Mouse (Mus musculus) MEL (cell line): ENCODE data around the gene Rnf220. TPM values are rescaled to one million over a fixed set of nuclear protein-coding genes. Genes with fewer than 3 reads are reported as not detected.

Experiments
- DNase-seq: peaks from one replicate; pipeline ENCODE4 v3.0.0; 2011; ENCODE audit warnings: low read depth, low spot score
- H3K27ac ChIP-seq: 2 replicates; pipeline ENCODE4 v1.5.1; 2012; ENCODE audit warnings: low read depth, mild to moderate bottlenecking, control low read depth, low read length, moderate library complexity; ENCODE audit not compliant: control insufficient read depth
- H3K27me3 ChIP-seq, 2 experiments: fragments of 150-350 bp in 1 of 2; sonication (generic) in 1 of 2; 2 replicates each; pipeline ENCODE4 v1.6.1; 2012; ENCODE audit warnings: low read length in 2 of 2, mild to moderate bottlenecking in 2 of 2, improper control_type of control experiment in 1 of 2, moderate library complexity in 1 of 2; ENCODE audit not compliant: insufficient read depth in 2 of 2, control insufficient read depth in 1 of 2
- H3K36me3 ChIP-seq, 2 experiments: 2 replicates each; pipeline ENCODE4 v1.6.1; 2012 to 2014; ENCODE audit warnings: low read length in 2 of 2, improper control_type of control experiment in 1 of 2, inconsistent platforms in 1 of 2, mild to moderate bottlenecking in 1 of 2; ENCODE audit not compliant: insufficient read depth in 2 of 2, control insufficient read depth in 1 of 2
- H3K4me1 ChIP-seq, 2 experiments: fragments of 150-350 bp in 1 of 2; sonication (generic) in 1 of 2; 2 replicates each; pipeline ENCODE4 v1.6.1; 2012; ENCODE audit warnings: low read length in 2 of 2, improper control_type of control experiment in 1 of 2, mild to moderate bottlenecking in 1 of 2; ENCODE audit not compliant: insufficient read depth in 2 of 2, control insufficient read depth in 1 of 2
- H3K4me3 ChIP-seq, 2 experiments: fragments of 150-350 bp in 1 of 2; sonication (generic) in 1 of 2; 2 replicates each; pipeline ENCODE4 v1.5.1; 2012; ENCODE audit warnings: low read depth in 2 of 2, low read length in 2 of 2, mild to moderate bottlenecking in 2 of 2, moderate library complexity in 2 of 2, control low read depth in 1 of 2, improper control_type of control experiment in 1 of 2; ENCODE audit not compliant: control insufficient read depth in 1 of 2, insufficient read depth in 1 of 2
- H3K79me2 ChIP-seq: 2 replicates; pipeline ENCODE4 v1.6.1; 2012; ENCODE audit warnings: mild to moderate bottlenecking, low read length, moderate library complexity; ENCODE audit not compliant: control insufficient read depth, poor library complexity, insufficient read depth
- H3K9ac ChIP-seq: 2 replicates; pipeline ENCODE4 v1.6.1; 2012; ENCODE audit warnings: low read depth, mild to moderate bottlenecking, control low read depth, low read length, moderate library complexity; ENCODE audit not compliant: control insufficient read depth, poor library complexity, severe bottlenecking
- H3K9me3 ChIP-seq: fragments of 150-350 bp; sonication (generic); replicated peaks from 2 replicates; pipeline ENCODE4 v1.6.1; 2012; ENCODE audit warnings: mild to moderate bottlenecking, low read length, improper control_type of control experiment, moderate library complexity; ENCODE audit not compliant: insufficient read depth
- BHLHE40 ChIP-seq: IDR thresholded peaks from 2 replicates; pipeline ENCODE4 v1.6.1; 2012; ENCODE audit warnings: low read depth, mild to moderate bottlenecking, inconsistent platforms, low read length, improper control_type of control experiment, borderline replicate concordance
- CTCF ChIP-seq, 3 experiments: IDR thresholded peaks in 2 of 3; conservative IDR thresholded peaks in 1 of 3; 2 replicates each; pipeline ENCODE4 v1.5.1; 2011 to 2012; ENCODE audit warnings: low read length in 3 of 3, low read depth in 2 of 3, mild to moderate bottlenecking in 2 of 3, improper control_type of control experiment in 1 of 3, inconsistent platforms in 1 of 3, mixed read lengths in 1 of 3, moderate library complexity in 1 of 3; ENCODE audit not compliant: control insufficient read depth in 1 of 3, insufficient read depth in 1 of 3, poor library complexity in 1 of 3, severe bottlenecking in 1 of 3
- EP300 ChIP-seq, 2 experiments: IDR thresholded peaks; 2 replicates each; pipeline ENCODE4 v1.6.1; 2011; ENCODE audit warnings: improper control_type of control experiment in 2 of 2, low read length in 2 of 2, low read depth in 1 of 2, mild to moderate bottlenecking in 1 of 2
- MAX ChIP-seq: IDR thresholded peaks from 2 replicates; pipeline ENCODE4 v1.6.1; 2011; ENCODE audit warnings: low read length, improper control_type of control experiment
- MYC ChIP-seq: IDR thresholded peaks from 2 replicates; pipeline ENCODE4 v1.6.1; 2011; ENCODE audit warnings: low read depth, mild to moderate bottlenecking, low read length, improper control_type of control experiment, moderate library complexity
- POLR2AphosphoS2 ChIP-seq: IDR thresholded peaks from 2 replicates; pipeline ENCODE4 v1.6.1; 2011; ENCODE audit warnings: low read length, improper control_type of control experiment
- RAD21 ChIP-seq: IDR thresholded peaks from 2 replicates; pipeline ENCODE4 v1.6.1; 2011; ENCODE audit warnings: mild to moderate bottlenecking, low read depth, low read length, improper control_type of control experiment
- SIN3A ChIP-seq: IDR thresholded peaks from 2 replicates; pipeline ENCODE4 v1.6.1; 2012; ENCODE audit warnings: low read length, improper control_type of control experiment, inconsistent platforms
- SMC3 ChIP-seq: IDR thresholded peaks from 2 replicates; pipeline ENCODE4 v1.6.1; 2011; ENCODE audit warnings: low read depth, low read length, improper control_type of control experiment
- TAL1 ChIP-seq: IDR thresholded peaks from 2 replicates; pipeline ENCODE4 v1.6.1; 2012; ENCODE audit warnings: mild to moderate bottlenecking, inconsistent platforms, low read length, moderate library complexity, mixed read lengths
- TBP ChIP-seq: IDR thresholded peaks from 2 replicates; pipeline ENCODE4 v1.8.0; 2011; ENCODE audit warnings: low read depth, low read length, improper control_type of control experiment
- TCF12 ChIP-seq: IDR thresholded peaks from 2 replicates; pipeline ENCODE4 v1.6.1; 2014; ENCODE audit warnings: low read depth, mild to moderate bottlenecking, inconsistent platforms, low read length, improper control_type of control experiment, moderate library complexity
- USF2 ChIP-seq, 2 experiments: IDR thresholded peaks; 2 replicates each; pipeline ENCODE4 v1.6.1; 2011 to 2012; ENCODE audit warnings: improper control_type of control experiment in 2 of 2, low read length in 2 of 2, borderline replicate concordance in 1 of 2, inconsistent platforms in 1 of 2, low read depth in 1 of 2, mild to moderate bottlenecking in 1 of 2; ENCODE audit not compliant: insufficient read depth in 1 of 2
- ZC3H11A ChIP-seq: IDR thresholded peaks from 2 replicates; pipeline ENCODE4 v1.6.1; 2012; ENCODE audit warnings: low read depth, mild to moderate bottlenecking, inconsistent platforms, low read length, improper control_type of control experiment
- polyA plus RNA-seq, 2 experiments: library from polyadenylated mRNA; stranded (reverse) in 1 of 2; unstranded in 1 of 2; fragments of >175 nt in 1 of 2; fragments of >200 nt in 1 of 2; gene quantifications; 2 replicates each; pipeline versions ENCODE4 v1.2.1 to v1.2.4; 2012; ENCODE audit warnings: low replicate concordance in 2 of 2, low read depth in 1 of 2; ENCODE audit not compliant: insufficient read length in 2 of 2, insufficient read depth in 1 of 2, missing spikeins in 1 of 2
- total RNA-seq: library from RNA; depleted of rRNA; stranded (reverse); fragments of 300-350 nt; gene quantifications from 2 replicates; pipeline ENCODE4 v1.2.3, GENCODE M21; 2012

Rnf220 gene
- total and polyA plus RNA-seq, 3 experiments = 121 to 201 TPM; not detected in 1

- TF ChIP-seq EP300 (IDR thresholded peaks at IDR 0.05; ENCODE audit: low read depth in 1 of 2, low read length in 2 of 2) (peak in 1 of 2 experiments; percentile 46; a peak in 1 of 4 replicates), RAD21 (no peak)
- TF ChIP-seq, all 39 proteins: peak for 3
Measured at GRCm38 (mm10) chr4:117525990-117526389, 29.1 kb upstream of the Rnf220 start (continued).

- Histone ChIP-seq H3K36me3 (no peaks in the 10 kb centered on the region), H3K9ac (no peak overlapping the region), H3K4me1 (no peaks in the 10 kb centered on the region; a peak in 1 of 4 replicates), H3K27ac (no peak overlapping the region), H3K9me3 (no peaks in the 10 kb centered on the region), H3K27me3 (peaks cover 2 to 9% of the 10 kb centered on the region in 2 experiments; a peak in 3 of 4 replicates), H3K79me2 (no peaks in the 10 kb centered on the region), H3K4me3 (no peak overlapping the region)
- peak; percentile 70 for TF ChIP-seq SMC3
- TF ChIP-seq CTCF (IDR thresholded peaks at IDR 0.05 in 2 of 3, conservative IDR thresholded peaks at IDR 0.05 in 1 of 3; ENCODE audit: control insufficient read depth in 1 of 3, insufficient read depth in 1 of 3, low read depth in 2 of 3, low read length in 3 of 3, poor library complexity in 1 of 3, severe bottlenecking in 1 of 3) = peak; percentile 13 to 46 (median 33); a peak in 4 of 6 replicates
- no peak for TF ChIP-seq MAX
- peak; percentile 48 for TF ChIP-seq ZC3H11A
- no peak for TF ChIP-seq POLR2AphosphoS2
- TF ChIP-seq USF2 (IDR thresholded peaks at IDR 0.05; ENCODE audit: borderline replicate concordance in 1 of 2, insufficient read depth in 1 of 2, low read depth in 1 of 2, low read length in 2 of 2) = no peak
- TF ChIP-seq RAD21 = peak; percentile 45
- TF ChIP-seq EP300 (IDR thresholded peaks at IDR 0.05; ENCODE audit: low read depth in 1 of 2, low read length in 2 of 2) = no peak
- peak; percentile 33 for DNase-seq
Measured at GRCm38 (mm10) chr4:117521350-117521749, 24.5 kb upstream of the Rnf220 start.

- no peak overlapping the region for H3K27ac ChIP-seq
- TF ChIP-seq MYC = no peak
- no peak for TF ChIP-seq TAL1
- no peak for TF ChIP-seq BHLHE40
- no peak for TF ChIP-seq TCF12
- TF ChIP-seq TBP = no peak
- no peak for TF ChIP-seq SIN3A
- no peak for TF ChIP-seq SMC3
- TF ChIP-seq, all 39 proteins: peak for 0
- no peaks in the 10 kb centered on the region for H3K79me2 ChIP-seq
Measured at GRCm38 (mm10) chr4:117518246-117518645, 21.4 kb upstream of the Rnf220 start.

More at GRCm38 (mm10) chr4:117518246-117518645, 21.4 kb upstream of the Rnf220 start:
- Histone ChIP-seq H3K9me3 (no peaks in the 10 kb centered on the region), H3K4me1 (no peaks in the 10 kb centered on the region), H3K9ac (no peak overlapping the region), H3K4me3 (no peak overlapping the region), H3K36me3 (no peaks in the 10 kb centered on the region), H3K27me3 (peaks cover 2 to 9% of the 10 kb centered on the region in 2 experiments; a peak in 3 of 4 replicates)
- no peak for DNase-seq
